Mouse (Mus musculus): ENCODE results near the gene Slamf6.

Gene Slamf6

GRCm38 (mm10) chr1:171994918-171995715, 77.8 kb downstream of the Slamf6 start:
- DNase-seq (ENCODE audit: low spot score in 2 of 2) = no peak

- DNase-seq (ENCODE audit: low spot score in 2 of 2) = no peak
Measured at GRCm38 (mm10) chr1:171996701-171997100, 79.4 kb downstream of the Slamf6 start.

DNA sequence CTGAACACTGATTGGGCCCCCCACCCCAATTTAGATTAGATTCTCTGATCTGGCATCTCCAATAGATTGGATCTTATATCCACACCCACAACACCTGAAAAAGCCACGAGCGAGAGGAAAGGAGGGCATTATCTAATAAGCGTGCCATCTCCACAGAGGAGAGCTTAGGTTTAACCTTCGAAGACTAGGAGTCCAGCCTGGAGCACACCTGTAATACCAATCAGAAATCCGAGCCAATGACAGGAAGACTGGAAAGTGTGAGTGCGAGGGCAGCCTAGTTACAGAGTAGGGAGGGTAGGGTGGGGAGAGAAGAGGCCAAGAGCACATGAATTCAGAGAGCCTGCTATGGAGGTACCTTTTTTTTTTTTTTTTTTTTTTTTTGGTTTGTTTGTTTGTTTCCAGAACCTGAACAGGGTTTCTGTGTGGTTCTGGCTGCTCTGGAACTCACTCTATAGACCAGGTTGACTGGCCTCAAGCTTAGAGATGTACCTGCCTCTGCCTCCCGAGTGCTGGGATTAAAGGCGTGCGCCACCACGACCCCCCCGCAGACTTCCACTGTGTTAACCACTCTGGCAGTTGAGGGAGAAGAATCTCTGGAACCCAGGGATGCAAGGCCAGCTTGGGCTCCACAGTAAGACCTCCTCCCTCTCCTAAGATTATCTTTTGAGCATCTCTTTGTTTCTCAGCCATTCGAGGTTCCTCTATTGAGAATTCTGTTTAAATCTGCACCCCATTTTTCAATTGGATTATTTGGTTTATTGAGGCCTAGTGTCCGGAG, 81.7 kb downstream of the Slamf6 start:
- no peak for DNase-seq (ENCODE audit: low spot score in 2 of 2)

- DNase-seq (ENCODE audit: low spot score in 2 of 2) = no peak
Measured at GRCm38 (mm10) chr1:172000641-172001040, 83.3 kb downstream of the Slamf6 start.

DNA sequence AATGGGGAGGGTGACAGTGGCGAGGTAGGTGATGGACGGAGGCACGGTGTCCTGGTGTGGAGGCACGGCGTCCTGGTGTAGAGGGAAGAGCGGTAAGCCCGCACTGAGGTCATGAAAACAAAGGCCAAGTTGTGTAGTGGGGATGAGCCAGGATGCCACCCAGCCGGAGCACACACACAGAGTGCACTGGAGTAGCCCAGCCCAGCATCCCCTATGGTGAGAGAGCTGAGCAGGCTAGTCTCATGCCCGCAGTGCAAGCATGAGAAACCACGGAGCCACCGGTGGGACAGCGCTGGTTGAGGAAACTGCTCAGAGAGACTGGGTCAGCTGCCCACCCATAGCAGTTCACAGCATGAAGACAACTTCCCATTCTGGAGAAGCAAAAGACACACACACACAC, 84.3 kb downstream of the Slamf6 start:
- DNase-seq (ENCODE audit: low spot score in 2 of 2) = no peak

Measured in urinary bladder, adult 18-20 months (tissue).